Mouse (Mus musculus) heart, embryonic 15.5 days (tissue): Measurements from ENCODE around the gene Tenm4. TPM values are rescaled to one million over a fixed set of nuclear protein-coding genes. Genes with fewer than 3 reads are reported as not detected.
A peak's percentile ranks its signal among the peaks of the same experiment; 100 is the strongest.

Experiments
- ATAC-seq: fragments of 200-750 bp; cut with Nextera tagmentation; replicated peaks from 2 replicates; pipeline ENCODE4 v1.8.0; 2017; ENCODE audit warnings: low read depth, moderate TSS enrichment; ENCODE audit not compliant: insufficient number of reproducible peaks, insufficient read depth, low FRiP score
- H3K27ac ChIP-seq: fragments of 300-500 bp; sonication (generic); 2 replicates; pipeline ENCODE4 v1.5.1; 2015; ENCODE audit warnings: mild to moderate bottlenecking, inconsistent platforms
- H3K27me3 ChIP-seq: fragments of 300-500 bp; sonication (generic); 2 replicates; pipeline ENCODE4 v1.6.1; 2015; ENCODE audit warnings: inconsistent platforms
- H3K36me3 ChIP-seq: fragments of 300-500 bp; sonication (generic); 2 replicates; pipeline ENCODE4 v1.6.1; 2015; ENCODE audit warnings: mild to moderate bottlenecking, inconsistent platforms
- H3K4me1 ChIP-seq: fragments of 300-500 bp; sonication (generic); replicated peaks from 2 replicates; pipeline ENCODE4 v1.6.1; 2015; ENCODE audit warnings: inconsistent platforms
- H3K4me2 ChIP-seq: fragments of 300-500 bp; sonication (generic); 2 replicates; pipeline ENCODE4 v1.6.1; 2015; ENCODE audit warnings: inconsistent platforms, mild to moderate bottlenecking, moderate library complexity
- H3K4me3 ChIP-seq: fragments of 300-500 bp; sonication (generic); 2 replicates; pipeline ENCODE4 v1.5.1; 2015; ENCODE audit warnings: mild to moderate bottlenecking, inconsistent platforms
- H3K9ac ChIP-seq: fragments of 300-500 bp; sonication (generic); 2 replicates; pipeline ENCODE4 v1.6.1; 2015; ENCODE audit warnings: mild to moderate bottlenecking, inconsistent platforms
- H3K9me3 ChIP-seq: fragments of 300-500 bp; sonication (generic); replicated peaks from 2 replicates; pipeline ENCODE4 v1.6.1; 2016; ENCODE audit warnings: inconsistent platforms
- WGBS: fragments of 180-500 bp; shearing (Covaris S2); methylation state at CpG from one replicate; pipeline ENCODE4 v1.1.7; 2015; ENCODE audit warnings: mixed read lengths; 5-methylcytosine and 5-hydroxymethylcytosine counted together
- polyA plus RNA-seq: library from polyadenylated mRNA; unstranded; fragments of >200 nt; fragmentation: Nextera tagmentation; extraction: Ambion mirVana; gene quantifications from 2 replicates; pipeline ENCODE4 v1.2.1, GENCODE M21; 2015

Tenm4 gene
- polyA plus RNA-seq, 1 experiment from 2014 or later, result 7.9 TPM

GRCm38 (mm10) chr7:96563329-96564065 lies 392.5 kb downstream of the Tenm4 start:
- WGBS, result 46% methylated on average over 3 of the region's 3 CpGs
- ATAC-seq, result no peak
- H3K4me2 ChIP-seq, result no peak overlapping the region
- H3K27ac ChIP-seq, result no peak overlapping the region
- peaks cover 50% of the 10 kb centered on the region for H3K27me3 ChIP-seq
- no peaks in the 10 kb centered on the region for H3K4me1 ChIP-seq
- no peaks in the 10 kb centered on the region for H3K9me3 ChIP-seq
- no peak overlapping the region for H3K4me3 ChIP-seq
- no peak overlapping the region for H3K9ac ChIP-seq
- no peaks in the 10 kb centered on the region for H3K36me3 ChIP-seq

DNA sequence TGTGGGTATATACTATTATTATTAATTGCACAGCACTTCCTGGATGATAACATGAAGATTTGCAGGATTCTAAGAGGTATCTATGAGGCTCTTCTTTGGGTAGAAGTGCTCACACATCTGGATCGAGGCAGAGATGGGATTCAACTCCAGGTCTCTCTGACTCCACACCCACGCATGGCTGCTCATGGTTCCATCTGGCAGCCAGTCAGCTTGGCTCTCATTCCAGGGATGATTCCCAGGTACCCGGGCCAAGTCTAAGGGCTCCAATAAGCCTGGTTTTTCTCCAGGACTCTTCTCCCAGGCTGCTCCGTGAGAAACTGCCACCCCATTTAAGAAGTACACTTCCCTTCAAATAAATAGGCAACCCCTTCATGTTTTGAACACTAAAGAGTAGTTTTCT lies 394.8 kb downstream of the Tenm4 start:
- Histone ChIP-seq H3K36me3 (no peaks in the 10 kb centered on the region), H3K27ac (no peak overlapping the region), H3K4me1 (no peaks in the 10 kb centered on the region), H3K4me2 (no peak overlapping the region), H3K27me3 (peaks cover 54% of the 10 kb centered on the region), H3K4me3 (no peak overlapping the region), H3K9me3 (no peaks in the 10 kb centered on the region), H3K9ac (no peak overlapping the region)
- no peak for ATAC-seq
- 38% methylated on average over 4 of the region's 4 CpGs for WGBS

DNA sequence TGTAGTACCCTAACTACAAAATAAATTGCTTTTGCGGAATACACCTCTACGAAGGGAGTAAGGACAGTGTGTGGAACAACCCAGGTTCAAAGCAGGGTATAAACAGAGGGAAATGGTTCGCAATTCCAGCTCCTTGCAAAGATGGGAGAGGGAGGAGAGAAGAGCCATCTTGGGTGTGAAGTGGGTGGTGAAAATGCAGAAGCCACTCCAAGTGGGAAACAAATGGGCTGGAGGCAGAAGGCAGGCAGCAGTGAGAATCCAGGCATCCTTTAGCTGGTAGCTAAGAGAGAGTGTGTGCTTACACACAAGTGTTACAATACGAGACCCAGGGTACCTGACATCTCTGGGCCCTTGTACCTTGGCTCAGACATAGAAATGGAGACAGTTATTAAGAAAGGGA lies 395.2 kb downstream of the Tenm4 start:
- H3K27me3 ChIP-seq, result peaks cover 49% of the 10 kb centered on the region

GRCm38 (mm10) chr7:96568034-96568433 lies 397.0 kb downstream of the Tenm4 start:
- H3K36me3 ChIP-seq, result no peaks in the 10 kb centered on the region
- H3K4me1 ChIP-seq, result no peaks in the 10 kb centered on the region
- peaks cover 47% of the 10 kb centered on the region for H3K27me3 ChIP-seq
- no peak overlapping the region for H3K4me2 ChIP-seq
- ATAC-seq, result no peak
- no peak overlapping the region for H3K9ac ChIP-seq
- no peak overlapping the region for H3K4me3 ChIP-seq
- 93% methylated on average over 3 of the region's 3 CpGs for WGBS
- H3K27ac ChIP-seq, result no peak overlapping the region
- no peaks in the 10 kb centered on the region for H3K9me3 ChIP-seq

More for the DNA sequence above, 395.2 kb downstream of the Tenm4 start:
- WGBS, result 63% methylated on average over 4 of the region's 4 CpGs
- H3K9ac ChIP-seq, result no peak overlapping the region
- no peaks in the 10 kb centered on the region for H3K9me3 ChIP-seq
- no peak overlapping the region for H3K4me2 ChIP-seq
- no peaks in the 10 kb centered on the region for H3K4me1 ChIP-seq
- H3K27ac ChIP-seq, result no peak overlapping the region
- no peak overlapping the region for H3K4me3 ChIP-seq
- H3K36me3 ChIP-seq, result no peaks in the 10 kb centered on the region
- no peak for ATAC-seq

DNA sequence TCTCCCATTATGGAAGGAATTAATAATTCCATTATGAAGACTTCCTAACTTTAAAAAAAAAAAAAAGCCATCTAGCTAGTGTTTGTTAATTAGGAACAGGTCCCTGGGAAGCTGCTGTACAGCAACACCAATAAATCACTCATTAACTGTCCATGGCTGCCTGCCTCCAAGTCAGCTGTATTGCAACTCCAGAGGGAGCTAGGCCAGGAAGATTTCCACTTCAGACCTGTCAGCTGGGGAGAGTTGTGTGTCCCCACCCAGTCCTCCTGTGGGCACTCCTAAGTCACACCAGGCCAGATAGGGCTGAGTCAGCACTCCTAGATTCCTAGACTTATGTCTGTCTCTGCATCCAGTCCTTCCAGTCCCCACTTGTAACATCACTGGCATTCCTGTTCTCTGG lies 399.9 kb downstream of the Tenm4 start:
- Histone ChIP-seq H3K4me2 (no peak overlapping the region), H3K9me3 (no peaks in the 10 kb centered on the region), H3K4me1 (peaks cover 10% of the 10 kb centered on the region), H3K36me3 (no peaks in the 10 kb centered on the region), H3K9ac (no peak overlapping the region), H3K27me3 (peaks cover 32% of the 10 kb centered on the region), H3K4me3 (no peak overlapping the region), H3K27ac (no peak overlapping the region)
- no peak for ATAC-seq

- Histone ChIP-seq H3K4me1 (peaks cover 10% of the 10 kb centered on the region), H3K4me2 (no peak overlapping the region), H3K27ac (no peak overlapping the region), H3K9me3 (no peaks in the 10 kb centered on the region), H3K36me3 (no peaks in the 10 kb centered on the region), H3K9ac (no peak overlapping the region), H3K4me3 (no peak overlapping the region), H3K27me3 (peaks cover 30% of the 10 kb centered on the region)
- WGBS, result 90% methylated on average over 7 of the region's 7 CpGs
- ATAC-seq, result no peak
Measured at GRCm38 (mm10) chr7:96572995-96573394, 401.9 kb downstream of the Tenm4 start.

GRCm38 (mm10) chr7:96575202-96575650 lies 404.2 kb downstream of the Tenm4 start:
- Histone ChIP-seq H3K27ac (peak overlapping the region; percentile 51), H3K36me3 (no peaks in the 10 kb centered on the region), H3K4me3 (no peak overlapping the region), H3K9ac (no peak overlapping the region), H3K4me1 (peaks cover 10% of the 10 kb centered on the region), H3K4me2 (0 out of 2 replicates have a peak overlapping the region, but pooled peaks have one; percentile 6), H3K9me3 (no peaks in the 10 kb centered on the region), H3K27me3 (peaks cover 24% of the 10 kb centered on the region)
- WGBS, result 55% methylated on average over 7 of the region's 7 CpGs
- peak; percentile 85 for ATAC-seq

DNA sequence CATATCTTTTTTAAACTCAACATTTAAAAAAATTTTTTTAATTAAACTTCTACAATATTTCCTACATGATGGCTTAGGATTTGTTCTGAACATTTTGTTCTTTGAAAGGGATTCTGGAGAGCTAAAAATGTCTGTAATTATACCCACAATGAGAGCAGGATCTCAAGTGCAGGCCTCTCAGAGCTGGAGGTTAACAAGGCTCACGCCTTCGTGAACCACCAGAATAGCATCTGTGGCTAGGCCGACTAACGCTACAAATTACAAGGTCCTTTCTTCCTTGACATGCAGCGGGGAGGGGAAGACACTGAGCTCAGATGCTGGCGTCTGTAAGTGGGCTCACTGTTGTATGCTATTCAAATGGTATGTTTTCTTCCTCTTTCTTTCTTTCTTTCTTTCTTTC lies 411.7 kb downstream of the Tenm4 start:
- H3K4me3 ChIP-seq, result no peak overlapping the region
- no peak overlapping the region for H3K4me2 ChIP-seq
- H3K36me3 ChIP-seq, result no peaks in the 10 kb centered on the region
- no peaks in the 10 kb centered on the region for H3K9me3 ChIP-seq
- no peak overlapping the region for H3K27ac ChIP-seq
- no peak for ATAC-seq
- peaks cover 10% of the 10 kb centered on the region; the same call in 1 of the 2 replicates for H3K27me3 ChIP-seq
- H3K9ac ChIP-seq, result no peak overlapping the region
- H3K4me1 ChIP-seq, result peaks cover 2% of the 10 kb centered on the region; the same call in 1 of the 2 replicates
- 46% methylated on average over 6 of the region's 6 CpGs for whole genome bisulfite sequencing

GRCm38 (mm10) chr7:96587403-96587802 lies 416.4 kb downstream of the Tenm4 start:
- Histone ChIP-seq H3K36me3 (no peaks in the 10 kb centered on the region), H3K9ac (no peak overlapping the region), H3K4me1 (peaks cover 2% of the 10 kb centered on the region; the same call in 1 of the 2 replicates), H3K27ac (no peak overlapping the region), H3K4me3 (no peak overlapping the region), H3K27me3 (no peaks in the 10 kb centered on the region), H3K4me2 (no peak overlapping the region), H3K9me3 (no peaks in the 10 kb centered on the region)
- no peak for ATAC-seq

DNA sequence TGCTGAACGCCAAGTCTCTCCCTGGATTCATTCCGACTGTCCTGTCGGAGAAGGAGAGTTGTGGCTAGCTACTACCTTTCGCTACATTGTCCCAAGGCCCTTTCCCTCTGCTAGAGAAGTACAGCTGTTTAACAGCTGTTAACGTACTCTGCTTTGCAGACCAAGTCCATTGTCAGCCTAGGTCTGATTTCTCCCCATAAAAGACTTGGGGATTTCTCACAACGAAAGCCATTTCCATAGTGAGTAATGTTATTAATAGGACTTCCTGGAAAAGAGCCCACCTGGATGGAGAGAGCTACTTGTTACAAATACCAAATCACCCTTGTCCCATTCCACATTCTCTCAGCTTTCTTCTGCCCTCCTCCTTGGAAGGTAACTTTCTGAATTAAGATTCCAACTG lies 417.5 kb downstream of the Tenm4 start:
- H3K4me2 ChIP-seq, result no peak overlapping the region
- WGBS, result 82% methylated on average over 6 of the region's 6 CpGs
- H3K9me3 ChIP-seq, result no peaks in the 10 kb centered on the region
- no peak overlapping the region for H3K4me3 ChIP-seq
- no peaks in the 10 kb centered on the region for H3K27me3 ChIP-seq
- no peaks in the 10 kb centered on the region for H3K36me3 ChIP-seq
- ATAC-seq, result no peak
- H3K9ac ChIP-seq, result no peak overlapping the region
- H3K4me1 ChIP-seq, result peaks cover 2% of the 10 kb centered on the region; the same call in 1 of the 2 replicates
- no peak overlapping the region for H3K27ac ChIP-seq

DNA sequence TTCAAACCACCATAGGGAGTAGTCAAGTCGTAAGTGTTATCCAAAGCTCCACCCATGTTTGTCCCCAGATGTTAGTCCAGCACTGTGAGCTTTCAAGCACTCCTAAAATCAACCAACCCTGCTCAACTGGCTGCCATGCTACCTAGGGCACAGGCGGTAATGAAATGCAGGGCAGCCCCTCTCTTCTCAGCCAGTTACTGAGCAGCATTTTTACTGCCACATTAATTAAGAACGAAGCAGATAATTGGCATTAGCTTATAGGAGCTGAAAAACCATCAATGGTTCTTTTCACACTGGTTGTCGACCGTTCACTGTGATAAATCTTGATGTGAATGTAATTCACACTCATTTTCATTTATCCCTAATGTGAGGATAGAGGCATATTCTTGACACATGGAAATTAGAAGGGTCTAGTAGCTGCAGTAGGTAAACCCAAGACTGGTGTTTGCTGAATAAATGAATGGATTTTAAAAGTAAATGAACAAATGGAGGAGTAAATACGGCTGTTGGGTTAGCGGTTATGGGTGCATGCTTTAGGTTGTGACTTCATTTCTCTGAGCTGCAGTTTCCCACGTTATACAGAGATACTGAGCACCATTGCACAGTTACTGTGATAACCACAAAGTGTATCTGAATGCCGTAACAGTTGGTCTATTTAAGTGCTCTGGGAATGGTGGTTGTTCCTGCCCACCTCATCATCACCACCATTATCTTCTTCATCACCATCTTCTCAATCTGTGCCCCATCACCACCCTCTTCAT lies 424.7 kb downstream of the Tenm4 start:
- Histone ChIP-seq H3K4me3 (no peak overlapping the region), H3K9ac (no peak overlapping the region), H3K27ac (no peak overlapping the region), H3K27me3 (no peaks in the 10 kb centered on the region), H3K4me1 (no peaks in the 10 kb centered on the region), H3K36me3 (no peaks in the 10 kb centered on the region), H3K4me2 (no peak overlapping the region), H3K9me3 (no peaks in the 10 kb centered on the region)
- 76% methylated on average over 9 of the region's 9 CpGs for WGBS
- ATAC-seq, result no peak
